Mouse (Mus musculus) c-Kit-positive CD71-positive TER-119-positive erythroid progenitor cells, embryonic 14.5 days (primary cell): ENCODE results near the gene Mecp2.
"Not testable (repeated sequence)": the region's sequence is repeated elsewhere in the genome, so short reads cannot be mapped to it uniquely, and the experiment has no call there.

Source experiments
- DNase-seq: peaks from one replicate; pipeline ENCODE4 v3.0.0-alpha.2; 2013; ENCODE audit warnings: low spot score

The Mecp2 gene

GRCm38 (mm10) chrX:74135263-74135662 is at the start of gene Mecp2:
Mecp2 (minus strand) TSS chrX:74135363.
- not testable (repeated sequence) for DNase-seq

GRCm38 (mm10) chrX:74176959-74177358 is 41.8 kb upstream of the Mecp2 start, which contains the start of gene Tktl1:
Tktl1 (plus strand) TSS chrX:74177259.
- no peak for DNase-seq

GRCm38 (mm10) chrX:74167738-74168137 is 32.6 kb upstream of the Mecp2 start, which contains the start of gene Tex28:
Tex28 (minus strand) TSS chrX:74167838.
- no peak for DNase-seq

- DNase-seq, result no peak
These were observed 8.0 kb downstream of the Mecp2 start, which contains the start of gene Opn1mw for GRCm38 (mm10) chrX:74127164-74127563. Opn1mw (plus strand) TSS chrX:74127464.

GRCm38 (mm10) chrX:74124975-74125374 is 10.2 kb downstream of the Mecp2 start:
- peak; percentile 7 for DNase-seq

GRCm38 (mm10) chrX:74115511-74115910 is 19.7 kb downstream of the Mecp2 start:
- DNase-seq, result peak; percentile 42

- no peak for DNase-seq
These were observed 21.1 kb downstream of the Mecp2 start for GRCm38 (mm10) chrX:74114036-74114435.

GRCm38 (mm10) chrX:74108747-74109146 is 26.4 kb downstream of the Mecp2 start:
- no peak for DNase-seq

GRCm38 (mm10) chrX:74105916-74106315 is 29.2 kb downstream of the Mecp2 start:
- no peak for DNase-seq

- DNase-seq, result no peak
These were observed 31.5 kb downstream of the Mecp2 start for GRCm38 (mm10) chrX:74103457-74104188.

- DNase-seq, result no peak
These were observed 40.0 kb downstream of the Mecp2 start for GRCm38 (mm10) chrX:74095130-74095529.

- DNase-seq, result peak; percentile 91
These were observed 49.5 kb downstream of the Mecp2 start for GRCm38 (mm10) chrX:74085601-74086038.

GRCm38 (mm10) chrX:74084946-74085498 is 50.1 kb downstream of the Mecp2 start:
- peak; percentile 69 for DNase-seq

GRCm38 (mm10) chrX:74084276-74084837 is 50.8 kb downstream of the Mecp2 start:
- DNase-seq, result peak; percentile 4

- no peak for DNase-seq
These were observed 64.4 kb downstream of the Mecp2 start for GRCm38 (mm10) chrX:74070794-74071193.

- DNase-seq, result no peak
These were observed 67.3 kb downstream of the Mecp2 start for GRCm38 (mm10) chrX:74067891-74068290.

GRCm38 (mm10) chrX:74045107-74045506 is 90.1 kb downstream of the Mecp2 start:
- no peak for DNase-seq

GRCm38 (mm10) chrX:74037702-74038375 is 97.3 kb downstream of the Mecp2 start:
- DNase-seq, result no peak

- DNase-seq, result no peak
These were observed 105.2 kb downstream of the Mecp2 start for GRCm38 (mm10) chrX:74030000-74030399.

GRCm38 (mm10) chrX:74023188-74024049 is 111.7 kb downstream of the Mecp2 start, which contains the start of gene Irak1:
Irak1 (minus strand) TSS chrX:74023918.
- peak; percentile 59 for DNase-seq

GRCm38 (mm10) chrX:74022795-74023187 is 112.4 kb downstream of the Mecp2 start:
- DNase-seq, result no peak
